Mouse (Mus musculus): ENCODE measurements around the gene Saxo1.

DNA sequence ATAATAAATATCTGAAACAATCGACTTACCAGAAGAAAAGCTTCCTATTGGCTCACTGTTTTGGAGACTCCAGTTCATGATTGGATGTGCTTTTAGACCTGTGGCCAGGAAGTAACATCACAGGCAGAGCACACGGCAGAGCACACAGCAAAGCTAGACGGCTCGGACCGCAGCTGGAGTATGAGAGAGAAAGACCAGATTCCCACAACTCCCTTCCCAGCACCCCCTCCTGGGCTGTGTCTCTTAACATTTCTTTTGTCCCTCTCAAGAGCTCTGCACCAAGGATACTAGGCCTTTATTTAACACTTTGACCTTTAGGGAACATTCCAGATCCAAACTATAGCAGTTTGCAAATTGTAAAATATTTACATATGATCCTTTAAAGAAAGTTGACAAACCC is 19.2 kb downstream of the Saxo1 start:
- no peak for TF ChIP-seq POLR2A (IDR thresholded peaks at IDR 0.05; ENCODE audit: low read depth, low read length)
- TF ChIP-seq CTCF (IDR thresholded peaks at IDR 0.05; ENCODE audit: borderline replicate concordance, insufficient read depth, low read length) = no peak

Measured in embryonic fibroblast, embryonic 13.5 days (primary cell).